Mouse (Mus musculus): ENCODE data around the gene Slco4a1.

DNA sequence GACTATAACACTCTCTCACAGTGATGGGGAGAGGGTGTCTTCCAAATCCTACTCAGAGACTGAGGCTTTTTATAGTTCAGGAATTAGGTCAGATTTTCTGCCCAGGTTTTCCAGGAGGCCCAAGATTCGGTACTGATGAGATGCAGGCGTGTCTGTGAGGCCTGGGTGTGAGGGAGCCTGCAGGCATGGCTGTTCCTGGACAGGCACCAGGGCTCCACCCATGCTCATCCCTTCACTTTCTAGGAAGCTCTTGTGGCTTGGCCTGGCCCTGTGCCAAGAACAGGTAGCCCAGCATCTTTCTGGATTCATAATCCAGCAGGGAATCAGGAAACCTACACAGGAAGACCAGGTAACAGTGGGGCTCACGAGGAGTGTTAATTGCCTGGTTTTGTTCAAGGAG lies 40.4 kb upstream of the Slco4a1 start:
- TF ChIP-seq CTCF (IDR thresholded peaks at IDR 0.05; ENCODE audit: borderline replicate concordance, insufficient read depth, low read depth, low read length): no peak
- no peak for TF ChIP-seq POLR2A (IDR thresholded peaks at IDR 0.05; ENCODE audit: borderline replicate concordance, insufficient read depth, low read length)
